In the genomic region with DNA sequence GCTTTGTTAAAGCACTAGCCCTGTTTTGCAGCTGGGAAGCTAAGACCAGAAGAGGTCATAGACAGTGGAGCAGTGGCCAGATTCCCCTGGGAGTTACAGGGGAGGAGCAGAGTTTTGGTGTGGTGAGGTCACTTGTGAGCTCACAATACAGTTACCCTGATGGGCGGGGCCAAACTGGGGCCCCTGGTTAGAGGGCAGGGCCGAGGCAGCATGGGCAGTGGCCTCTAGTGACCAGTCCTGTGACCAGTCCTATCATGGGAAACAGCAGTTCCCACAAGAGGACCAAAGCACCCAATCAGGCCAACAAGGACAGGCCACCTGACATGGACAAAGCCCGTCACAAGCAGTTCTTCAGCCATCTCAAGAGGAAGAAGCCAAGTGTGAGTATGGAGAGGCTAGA, we compare ENCODE assay signal across 8 mouse cellular contexts. TPM values are rescaled to one million over a fixed set of nuclear protein-coding genes. Genes with fewer than 3 reads are reported as not detected.
DNase-seq lines count a peak whose midpoint lies in the region; ATAC-seq and TF ChIP-seq lines count a peak whose summit lies in the region.

No protein-coding gene starts in this region.

- peaks cover 15 to 76% of the 10 kb centered on the region in 2 experiments for H3K36me3 ChIP-seq in CH12.LX (replicated peaks in 1 of 2; ENCODE audit: control insufficient read depth in 1 of 2, insufficient read depth in 1 of 2, low read length in 1 of 2)
- H3K36me3 ChIP-seq in heart, embryonic 13.5 days: no peaks in the 10 kb centered on the region
- H3K36me3 ChIP-seq in midbrain, embryonic 11.5 days (ENCODE audit: control insufficient read depth, insufficient read depth, low read length): peaks cover 3% of the 10 kb centered on the region; the same call in 1 of the 2 replicates

- in situ Hi-C loops in CH12.LX (cut with MboI; ENCODE audit: low pct_ligation_motif_present, low pct_unique_long_range_greater_than_20kb, low sequenced_read_pairs): loop anchor here (5.0 kb wide), 1 partner anchor 136 kb away; no protein-coding TSS in a partner anchor

- H3K4me2 ChIP-seq in CH12.LX (ENCODE audit: insufficient read depth, low read depth, poor library complexity, severe bottlenecking): no peak overlapping the region
- H3K4me2 ChIP-seq in heart, embryonic 13.5 days: peak overlapping the region; percentile 92
- H3K4me2 ChIP-seq in midbrain, embryonic 11.5 days: no peak overlapping the region

- peak; percentile 56 for DNase-seq in gastrocnemius, postnatal 14 days
- no peak for DNase-seq in gastrocnemius, adult 8-10 months (ENCODE audit: low spot score in 2 of 2)
- peak; percentile 72 for DNase-seq in CH12.LX (ENCODE audit: extremely low read depth)
- DNase-seq in midbrain, embryonic 11.5 days (ENCODE audit: low spot score, missing footprints): no peak
- no peak for DNase-seq in ovary, postnatal 10 days (ENCODE audit: low spot score)
- DNase-seq in left cerebral cortex, postnatal 4 days: no peak
- no peak for DNase-seq in layer of hippocampus, adult 8-10 months (ENCODE audit: low spot score in 2 of 2)

- H3K4me1 ChIP-seq in CH12.LX (ENCODE audit: control insufficient read depth in 1 of 2, insufficient read depth in 2 of 2): peaks cover 9 to 27% of the 10 kb centered on the region in 2 experiments
- peaks cover 28% of the 10 kb centered on the region for H3K4me1 ChIP-seq in heart, embryonic 13.5 days
- H3K4me1 ChIP-seq in midbrain, embryonic 11.5 days (ENCODE audit: control insufficient read depth, insufficient read depth, low read length): peaks cover 15% of the 10 kb centered on the region

- no peak overlapping the region for H3K27ac ChIP-seq in CH12.LX (ENCODE audit: insufficient read depth, low read depth)
- H3K27ac ChIP-seq in heart, embryonic 13.5 days (replicated peaks): no peak overlapping the region
- H3K27ac ChIP-seq in midbrain, embryonic 11.5 days (ENCODE audit: low read depth, low read length): no peak overlapping the region

- TF ChIP-seq EP300 in CH12.LX (IDR thresholded peaks at IDR 0.05; ENCODE audit: low read length): no peak

- no peaks in the 10 kb centered on the region for H3K27me3 ChIP-seq in CH12.LX (replicated peaks)
- peaks cover 47% of the 10 kb centered on the region for H3K27me3 ChIP-seq in heart, embryonic 13.5 days (replicated peaks)
- H3K27me3 ChIP-seq in midbrain, embryonic 11.5 days (ENCODE audit: control insufficient read depth, insufficient read depth, low read length): peaks cover 20% of the 10 kb centered on the region

- WGBS in heart, embryonic 13.5 days: 47% methylated on average over 3 of the region's 3 CpGs
- WGBS in midbrain, embryonic 11.5 days: 40% methylated on average over 3 of the region's 3 CpGs

- dilution Hi-C loops in CH12.LX (cut with MboI; ENCODE audit: extremely low pct_ligation_motif_present, extremely low pct_unique_long_range_greater_than_20kb, low sequenced_read_pairs): no loop called here

- H3K9ac ChIP-seq in CH12.LX (ENCODE audit: insufficient read depth, low read depth): no peak overlapping the region
- H3K9ac ChIP-seq in heart, embryonic 13.5 days: no peak overlapping the region
- H3K9ac ChIP-seq in midbrain, embryonic 11.5 days (ENCODE audit: low read length): no peak overlapping the region

- H3K9me3 ChIP-seq in CH12.LX (replicated peaks; ENCODE audit: low read length): no peaks in the 10 kb centered on the region
- no peaks in the 10 kb centered on the region for H3K9me3 ChIP-seq in heart, embryonic 13.5 days
- no peaks in the 10 kb centered on the region for H3K9me3 ChIP-seq in midbrain, embryonic 11.5 days (ENCODE audit: control insufficient read depth, low read length)

- TF ChIP-seq CTCF in CH12.LX (conservative IDR thresholded peaks at IDR 0.05 in 1 of 2, IDR thresholded peaks at IDR 0.05 in 1 of 2; ENCODE audit: low read depth in 2 of 2, low read length in 2 of 2): no peak

- no peak for TF ChIP-seq RAD21 in CH12.LX (IDR thresholded peaks at IDR 0.05; ENCODE audit: low read depth, low read length)

- no peaks in the 10 kb centered on the region for H3K79me2 ChIP-seq in CH12.LX (replicated peaks; ENCODE audit: control insufficient read depth, extremely low read depth, insufficient read depth, poor library complexity, severe bottlenecking)

- no peak for ATAC-seq in heart, embryonic 13.5 days (ENCODE audit: extremely low read depth, insufficient number of reproducible peaks, low FRiP score, low TSS enrichment)
- ATAC-seq in midbrain, embryonic 11.5 days (ENCODE audit: low FRiP score): peak; percentile 8; the same call in 1 of the 2 replicates

- intact Hi-C loops in gastrocnemius, postnatal 14 days (cut with DNase I; ENCODE audit: low total_unique reads): no loop called here
- intact Hi-C loops in left cerebral cortex, postnatal 4 days (cut with DNase I): no loop called here

- no peak overlapping the region for H3K4me3 ChIP-seq in CH12.LX (replicated peaks in 1 of 3; ENCODE audit: low read depth in 2 of 3, low read length in 2 of 3, poor library complexity in 1 of 3)
- H3K4me3 ChIP-seq in heart, embryonic 13.5 days: no peak overlapping the region
- H3K4me3 ChIP-seq in midbrain, embryonic 11.5 days (ENCODE audit: low read depth, low read length): no peak overlapping the region

- TF ChIP-seq POLR2A in CH12.LX (IDR thresholded peaks at IDR 0.05; ENCODE audit: low read depth, low read length): no peak

TF ChIP-seq in CH12.LX, 34 proteins besides CTCF, POLR2A, EP300 and RAD21:
- TF ChIP-seq JUN (IDR thresholded peaks at IDR 0.05; ENCODE audit: insufficient read depth, low read depth, low read length) (no peak), USF2 (conservative IDR thresholded peaks at IDR 0.05; ENCODE audit: low read depth, low read length) (no peak), IRF4 (IDR thresholded peaks at IDR 0.05; ENCODE audit: low read depth, low read length) (no peak), MAFK (IDR thresholded peaks at IDR 0.05; ENCODE audit: insufficient replicate concordance, low read length) (no peak), ZC3H11A (IDR thresholded peaks at IDR 0.05; ENCODE audit: low read depth, low read length) (no peak)

RNA-seq across cellular contexts. Expression of a gene that starts 1.8 kb away (rescaled TPM):
- total RNA-seq in gastrocnemius, postnatal 14 days (2021): under 1 TPM in 1 of 2 experiments, not detected in 1; 0.31 TPM
- total RNA-seq in gastrocnemius, adult 8-10 months (2022): not detected
- total RNA-seq in CH12.LX (2012; rRNA removed): 0.85 and 0.92 TPM in 2 replicates
- 0.52 TPM in 1 of 2 replicates, not detected in the other for total RNA-seq in CH12.LX (2014; rRNA removed)
- 0.56 and 0.71 TPM in 2 replicates for polyA plus RNA-seq in CH12.LX (2012; ENCODE audit: insufficient read length, low read depth)
- polyA plus RNA-seq in heart, embryonic 13.5 days (2015; fragmentation: Nextera tagmentation; extraction: Ambion mirVana): 0.29 TPM in 1 of 2 replicates, not detected in the other
- polyA plus RNA-seq in midbrain, embryonic 11.5 days (2014; fragmentation: Nextera tagmentation; extraction: Ambion mirVana): 2.4 and 2.6 TPM in 2 replicates
- 1 to 10 TPM in 1 of 2 experiments, under 1 TPM in 1; 0.98 to 1.4 TPM for total RNA-seq in left cerebral cortex, postnatal 4 days (2021)
- total RNA-seq in layer of hippocampus, adult 8-10 months (2022): 1 to 10 TPM in 2 of 4 experiments, under 1 TPM in 2; 0.64 to 2.0 (median 0.87) TPM

RNA-seq across cellular contexts. Expression of a gene that starts 2.9 kb away (rescaled TPM):
- not detected for total RNA-seq in gastrocnemius, postnatal 14 days (2021)
- under 1 TPM in 1 of 4 experiments, not detected in 3; 0.17 TPM for total RNA-seq in gastrocnemius, adult 8-10 months (2022)
- total RNA-seq in CH12.LX (2012; rRNA removed) (0.17 and 0.25 TPM in 2 replicates), CH12.LX (2014; rRNA removed) (not detected in 2 replicates)
- polyA plus RNA-seq in CH12.LX (2012; ENCODE audit: insufficient read length, low read depth): 0.20 and 0.44 TPM in 2 replicates
- polyA plus RNA-seq in heart, embryonic 13.5 days (2015; fragmentation: Nextera tagmentation; extraction: Ambion mirVana): 0.09 TPM in 2 replicates
- polyA plus RNA-seq in midbrain, embryonic 11.5 days (2014; fragmentation: Nextera tagmentation; extraction: Ambion mirVana): not detected in 2 replicates
- total RNA-seq in left cerebral cortex, postnatal 4 days (2021): under 1 TPM in 1 of 2 experiments, not detected in 1; 0.26 TPM
- under 1 TPM in 1 of 4 experiments, not detected in 3; 0.40 TPM for total RNA-seq in layer of hippocampus, adult 8-10 months (2022)

RNA-seq across cellular contexts. Expression of a gene that starts 10.0 kb away (rescaled TPM):
- total RNA-seq in gastrocnemius, postnatal 14 days (2021): 1 to 10 TPM; 1.1 to 1.2 TPM
- under 1 TPM; 0.29 to 0.48 (median 0.36) TPM for total RNA-seq in gastrocnemius, adult 8-10 months (2022)
- 0.80 and 2.8 TPM in 2 replicates for total RNA-seq in CH12.LX (2012; rRNA removed)
- 0.87 and 1.7 TPM in 2 replicates for total RNA-seq in CH12.LX (2014; rRNA removed)
- 1.6 and 2.0 TPM in 2 replicates for polyA plus RNA-seq in CH12.LX (2012; ENCODE audit: insufficient read length, low read depth)
- 1.0 and 1.4 TPM in 2 replicates for polyA plus RNA-seq in heart, embryonic 13.5 days (2015; fragmentation: Nextera tagmentation; extraction: Ambion mirVana)
- 6.1 and 6.9 TPM in 2 replicates for polyA plus RNA-seq in midbrain, embryonic 11.5 days (2014; fragmentation: Nextera tagmentation; extraction: Ambion mirVana)
- total RNA-seq in left cerebral cortex, postnatal 4 days (2021): 10 to 100 TPM; 23.6 to 24.1 TPM
- 10 to 100 TPM; 29.2 to 33.2 (median 30.4) TPM for total RNA-seq in layer of hippocampus, adult 8-10 months (2022)

RNA-seq across cellular contexts. Expression of a gene that starts 21.0 kb away (rescaled TPM):
- 1 to 10 TPM; 2.5 to 3.1 TPM for total RNA-seq in gastrocnemius, postnatal 14 days (2021)
- under 1 TPM in 3 of 4 experiments, not detected in 1; 0.13 to 0.34 (median 0.27) TPM for total RNA-seq in gastrocnemius, adult 8-10 months (2022)
- total RNA-seq in CH12.LX (2012; rRNA removed) (5.3 and 6.5 TPM in 2 replicates), CH12.LX (2014; rRNA removed) (4.5 and 5.1 TPM in 2 replicates)
- polyA plus RNA-seq in CH12.LX (2012; ENCODE audit: insufficient read length, low read depth): 19.4 and 19.6 TPM in 2 replicates
- polyA plus RNA-seq in heart, embryonic 13.5 days (2015; fragmentation: Nextera tagmentation; extraction: Ambion mirVana): 15.5 and 17.8 TPM in 2 replicates
- 14.5 and 15.3 TPM in 2 replicates for polyA plus RNA-seq in midbrain, embryonic 11.5 days (2014; fragmentation: Nextera tagmentation; extraction: Ambion mirVana)
- total RNA-seq in left cerebral cortex, postnatal 4 days (2021): 10 to 100 TPM; 10.8 to 11.9 TPM
- 1 to 10 TPM; 3.5 to 5.1 (median 4.5) TPM for total RNA-seq in layer of hippocampus, adult 8-10 months (2022)

RNA-seq across cellular contexts. Expression of a gene that starts 54.8 kb away (rescaled TPM):
- 10 to 100 TPM; 14.1 to 14.9 TPM for total RNA-seq in gastrocnemius, postnatal 14 days (2021)
- total RNA-seq in gastrocnemius, adult 8-10 months (2022): 10 to 100 TPM; 10.1 to 13.4 (median 12.2) TPM
- total RNA-seq in CH12.LX (2012; rRNA removed): 7.2 and 7.6 TPM in 2 replicates
- 8.7 and 9.4 TPM in 2 replicates for total RNA-seq in CH12.LX (2014; rRNA removed)
- polyA plus RNA-seq in CH12.LX (2012; ENCODE audit: insufficient read length, low read depth): 5.5 and 6.0 TPM in 2 replicates
- 24.4 and 25.2 TPM in 2 replicates for polyA plus RNA-seq in heart, embryonic 13.5 days (2015; fragmentation: Nextera tagmentation; extraction: Ambion mirVana)
- 12.3 and 14.1 TPM in 2 replicates for polyA plus RNA-seq in midbrain, embryonic 11.5 days (2014; fragmentation: Nextera tagmentation; extraction: Ambion mirVana)
- total RNA-seq in left cerebral cortex, postnatal 4 days (2021): 10 to 100 TPM; 11.8 to 12.2 TPM
- 10 to 100 TPM; 11.3 to 12.6 (median 11.7) TPM for total RNA-seq in layer of hippocampus, adult 8-10 months (2022)

Comparison
In these comparisons a context has a peak if more than half of its experiments do, and no peak if none do; other contexts are left out.
1. DNase-seq: peak in gastrocnemius, postnatal 14 days (single experiment) and CH12.LX (single experiment); none in gastrocnemius, adult 8-10 months (0 of 2), midbrain, embryonic 11.5 days (single experiment), ovary, postnatal 10 days (single experiment), left cerebral cortex, postnatal 4 days (single experiment) and layer of hippocampus, adult 8-10 months (0 of 2).
2. RNA of a gene that starts 10.0 kb away (total RNA-seq): 29.2 to 33.2 TPM in layer of hippocampus, adult 8-10 months and 23.6 to 24.1 TPM in left cerebral cortex, postnatal 4 days; 0.80 to 2.8 TPM in CH12.LX, 1.1 to 1.2 TPM in gastrocnemius, postnatal 14 days and 0.29 to 0.48 TPM in gastrocnemius, adult 8-10 months; every median in the first group is over 4 times any median in the second.